Mouse (Mus musculus) embryonic facial prominence, embryonic 12.5 days (tissue): Measurements from ENCODE around the gene Fat3. TPM values are rescaled to one million over a fixed set of nuclear protein-coding genes. Genes with fewer than 3 reads are reported as not detected.

Experiments used
- ATAC-seq: fragments of 200-750 bp; cut with Nextera tagmentation; 2 replicates; pipeline ENCODE4 v1.8.0; 2017; ENCODE audit not compliant: insufficient number of reproducible peaks, insufficient read depth, low FRiP score, low TSS enrichment
- H3K27ac ChIP-seq: fragments of 300-500 bp; sonication (generic); 2 replicates; pipeline ENCODE4 v1.5.1; 2016; ENCODE audit warnings: mild to moderate bottlenecking
- H3K27me3 ChIP-seq: fragments of 300-500 bp; sonication (generic); 2 replicates; pipeline ENCODE4 v1.6.1; 2016; ENCODE audit warnings: mild to moderate bottlenecking, moderate library complexity
- H3K36me3 ChIP-seq: fragments of 300-500 bp; sonication (generic); 2 replicates; pipeline ENCODE4 v1.6.1; 2016; ENCODE audit warnings: mild to moderate bottlenecking
- H3K4me1 ChIP-seq: fragments of 300-500 bp; sonication (generic); 2 replicates; pipeline ENCODE4 v1.6.1; 2016
- H3K4me2 ChIP-seq: fragments of 300-500 bp; sonication (generic); replicated peaks from 2 replicates; pipeline ENCODE4 v1.6.1; 2016; ENCODE audit warnings: mild to moderate bottlenecking, moderate library complexity
- H3K4me3 ChIP-seq: fragments of 300-500 bp; sonication (generic); 2 replicates; pipeline ENCODE4 v1.5.1; 2016; ENCODE audit warnings: mild to moderate bottlenecking
- H3K9ac ChIP-seq: fragments of 300-500 bp; sonication (generic); 2 replicates; pipeline ENCODE4 v1.6.1; 2016; ENCODE audit warnings: mild to moderate bottlenecking, moderate library complexity
- H3K9me3 ChIP-seq: fragments of 300-500 bp; sonication (generic); 2 replicates; pipeline ENCODE4 v1.6.1; 2016; ENCODE audit warnings: mild to moderate bottlenecking, moderate library complexity
- WGBS: fragments of 180-500 bp; shearing (Covaris S2); methylation state at CpG from one replicate; pipeline ENCODE4 v1.1.7; 2016; 5-methylcytosine and 5-hydroxymethylcytosine counted together
- polyA plus RNA-seq: library from polyadenylated mRNA; unstranded; fragments of >200 nt; fragmentation: Nextera tagmentation; extraction: Ambion mirVana; gene quantifications from 2 replicates; pipeline ENCODE4 v1.2.1, GENCODE M21; 2016

The Fat3 gene
- polyA plus RNA-seq, 1 experiment from 2014 or later, result 3.2 TPM

DNA sequence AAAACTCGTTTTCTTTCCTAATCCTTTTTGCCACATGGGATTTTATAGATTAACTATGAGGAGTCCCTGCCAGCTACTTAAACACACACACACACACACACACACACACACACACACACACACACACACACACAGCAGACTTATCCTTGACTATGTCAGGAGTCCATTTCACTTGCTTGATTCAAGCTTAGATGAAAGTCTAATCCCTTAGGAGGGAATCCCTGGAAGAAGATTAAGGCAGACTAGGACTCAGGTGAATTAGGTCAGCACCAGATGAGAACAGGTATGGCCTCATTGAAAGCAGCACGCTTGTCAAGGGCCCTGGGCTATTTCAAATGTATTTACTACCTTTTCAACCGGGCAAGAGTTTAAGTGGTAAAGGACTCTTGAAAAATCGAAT lies 553.0 kb downstream of the Fat3 start:
- no peaks in the 10 kb centered on the region for H3K27me3 ChIP-seq
- H3K4me2 ChIP-seq, result no peak overlapping the region
- no peak overlapping the region for H3K9ac ChIP-seq
- no peaks in the 10 kb centered on the region for H3K9me3 ChIP-seq
- ATAC-seq, result no peak
- WGBS, result 79% methylated on average over 4 of the region's 4 CpGs
- no peaks in the 10 kb centered on the region; the same call in 1 of the 2 replicates for H3K4me1 ChIP-seq
- no peak overlapping the region for H3K27ac ChIP-seq
- no peak overlapping the region for H3K4me3 ChIP-seq
- H3K36me3 ChIP-seq, result no peaks in the 10 kb centered on the region

DNA sequence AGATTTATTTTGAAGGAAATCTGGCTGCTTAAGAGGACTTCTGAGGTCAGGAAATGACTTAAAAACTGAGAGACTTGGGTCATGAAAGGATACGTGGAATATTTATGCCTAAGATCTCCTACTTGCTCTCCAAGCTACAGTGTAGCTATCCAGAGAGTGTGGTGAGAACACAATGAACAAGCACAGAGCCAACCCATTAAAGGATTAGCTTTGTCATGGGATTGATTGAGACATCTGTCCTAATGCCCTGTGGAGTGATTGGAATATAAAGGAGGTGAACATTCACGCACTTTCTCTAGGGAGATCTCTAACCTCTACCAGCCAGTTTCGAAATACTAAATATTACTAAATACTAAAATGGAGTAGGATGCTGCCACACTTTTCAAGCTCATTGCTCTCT lies 556.9 kb downstream of the Fat3 start:
- Histone ChIP-seq H3K9ac (no peak overlapping the region), H3K27ac (no peak overlapping the region), H3K27me3 (no peaks in the 10 kb centered on the region), H3K4me2 (no peak overlapping the region), H3K9me3 (no peaks in the 10 kb centered on the region), H3K4me3 (no peak overlapping the region), H3K36me3 (no peaks in the 10 kb centered on the region), H3K4me1 (no peaks in the 10 kb centered on the region; the same call in 1 of the 2 replicates)
- 51% methylated on average over 3 of the region's 3 CpGs for WGBS
- no peak for ATAC-seq

DNA sequence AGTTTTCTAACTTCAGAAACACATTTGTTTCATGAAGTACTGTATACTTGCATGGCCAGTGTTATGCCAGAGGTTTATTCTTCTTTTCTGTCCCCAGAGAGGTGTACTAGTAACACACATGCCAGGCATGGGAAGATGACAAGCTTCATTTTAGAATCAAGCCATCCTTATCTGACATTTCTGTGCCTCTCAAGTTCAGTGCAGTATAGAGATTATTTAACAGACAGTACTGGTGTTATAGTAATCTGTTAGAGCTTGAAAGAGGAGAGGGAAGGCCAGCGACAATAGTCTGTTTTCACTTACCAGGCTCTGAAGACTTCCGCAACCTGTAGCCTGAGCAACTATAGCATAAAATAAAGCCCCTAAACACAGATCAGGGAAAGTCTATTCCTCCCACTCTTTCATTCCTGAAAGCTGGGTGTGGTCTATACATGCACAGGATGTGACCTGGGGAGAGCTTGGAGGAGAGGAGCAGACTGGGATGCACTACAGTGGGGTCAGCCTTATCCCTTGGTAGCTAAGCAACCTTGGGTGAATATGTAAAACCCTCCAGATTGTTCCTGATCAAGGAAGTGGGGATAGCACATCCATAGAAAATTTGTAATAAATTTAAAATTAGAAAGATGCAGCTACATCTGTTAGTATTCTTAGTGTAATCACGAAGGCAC lies 557.5 kb downstream of the Fat3 start:
- no peak overlapping the region for H3K9ac ChIP-seq
- no peak for ATAC-seq
- H3K27me3 ChIP-seq, result no peaks in the 10 kb centered on the region
- no peaks in the 10 kb centered on the region; the same call in 1 of the 2 replicates for H3K4me1 ChIP-seq
- no peak overlapping the region for H3K4me2 ChIP-seq
- no peaks in the 10 kb centered on the region for H3K9me3 ChIP-seq
- H3K4me3 ChIP-seq, result no peak overlapping the region
- 77% methylated on average over 3 of the region's 3 CpGs for WGBS
- H3K36me3 ChIP-seq, result no peaks in the 10 kb centered on the region
- no peak overlapping the region for H3K27ac ChIP-seq

DNA sequence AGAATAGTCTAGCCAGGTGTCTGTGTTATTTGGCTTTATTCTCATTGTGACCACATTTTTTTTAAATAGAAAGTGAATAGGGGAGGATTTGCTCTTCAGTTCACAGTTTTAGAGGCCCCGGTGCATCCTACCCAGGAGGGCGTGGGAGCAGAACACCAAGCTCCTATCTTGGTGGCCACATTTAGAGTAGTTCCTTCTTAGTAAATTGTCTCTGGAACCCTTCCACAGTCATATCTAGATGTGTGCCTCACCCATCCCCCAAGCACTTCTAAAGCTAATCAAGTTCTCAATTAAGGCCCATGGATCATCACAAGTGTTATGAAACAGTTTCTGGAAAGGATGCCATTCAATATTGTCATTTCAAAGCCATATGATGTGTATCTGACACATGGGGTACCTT lies 559.3 kb downstream of the Fat3 start:
- no peak overlapping the region for H3K27ac ChIP-seq
- no peaks in the 10 kb centered on the region for H3K27me3 ChIP-seq

DNA sequence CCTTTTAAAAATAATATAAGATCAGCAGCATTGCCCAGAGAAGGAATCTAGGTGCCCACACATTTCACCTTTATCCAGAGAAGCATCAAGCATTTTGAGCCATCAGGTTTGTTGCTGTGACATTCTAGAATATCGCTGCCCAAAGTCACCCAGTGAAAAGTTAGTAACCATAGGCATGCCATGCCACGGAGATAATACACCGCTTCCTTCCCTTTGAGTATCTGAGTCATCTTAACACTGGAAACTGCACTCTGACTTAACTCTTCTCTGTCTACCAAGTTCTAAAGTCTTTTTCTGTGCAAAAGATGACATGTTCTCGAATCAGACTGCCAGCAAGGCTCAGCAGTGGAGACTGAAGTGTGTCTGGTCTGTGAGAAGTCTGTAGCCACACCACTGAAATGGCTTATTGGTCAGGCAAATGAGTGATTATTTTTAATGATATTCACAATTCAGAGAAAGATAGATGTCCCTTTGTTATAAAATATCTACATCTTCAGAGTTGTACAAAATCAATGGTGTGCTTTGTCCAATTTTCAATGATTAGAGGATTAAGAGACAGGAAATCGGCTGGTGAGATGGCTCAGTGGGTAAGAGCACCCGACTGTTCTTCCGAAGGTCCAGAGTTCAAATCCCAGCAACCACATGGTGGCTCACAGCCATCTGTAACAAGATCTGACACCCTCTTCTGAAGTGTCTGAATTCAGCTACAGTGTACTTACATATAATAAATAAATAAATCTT lies 560.0 kb downstream of the Fat3 start:
- ATAC-seq, result no peak
- H3K4me2 ChIP-seq, result no peak overlapping the region
- H3K4me3 ChIP-seq, result no peak overlapping the region
- WGBS, result 84% methylated on average over 7 of the region's 7 CpGs
- H3K9me3 ChIP-seq, result no peaks in the 10 kb centered on the region
- H3K4me1 ChIP-seq, result no peaks in the 10 kb centered on the region; the same call in 1 of the 2 replicates
- H3K9ac ChIP-seq, result no peak overlapping the region
- no peaks in the 10 kb centered on the region for H3K36me3 ChIP-seq
- H3K27me3 ChIP-seq, result no peaks in the 10 kb centered on the region
- H3K27ac ChIP-seq, result no peak overlapping the region

More for the DNA sequence above, 559.3 kb downstream of the Fat3 start:
- WGBS, result 82% methylated on average over 2 of the region's 2 CpGs
- no peak for ATAC-seq
- no peaks in the 10 kb centered on the region for H3K36me3 ChIP-seq
- H3K4me3 ChIP-seq, result no peak overlapping the region
- no peak overlapping the region for H3K9ac ChIP-seq
- H3K4me1 ChIP-seq, result no peaks in the 10 kb centered on the region; the same call in 1 of the 2 replicates
- no peaks in the 10 kb centered on the region for H3K9me3 ChIP-seq
- no peak overlapping the region for H3K4me2 ChIP-seq

DNA sequence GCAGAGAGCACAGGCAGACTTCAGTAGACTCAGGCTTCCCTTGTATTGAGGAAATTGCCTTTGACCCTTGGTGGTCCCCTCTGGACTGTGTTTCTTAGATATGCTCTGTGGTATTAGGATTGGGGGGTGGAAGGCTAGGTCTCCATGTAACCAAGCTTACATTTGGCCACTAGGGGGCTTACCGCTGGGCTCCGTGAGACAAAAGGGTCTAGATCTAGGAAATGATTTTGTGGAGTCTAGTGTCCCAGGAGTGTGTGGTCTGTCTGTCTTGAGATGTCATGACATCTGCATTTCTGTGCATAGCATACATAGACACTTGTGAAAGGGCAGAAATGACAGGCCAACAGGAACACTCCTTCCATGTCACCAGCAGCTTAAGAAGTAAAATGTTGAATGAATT lies 561.5 kb downstream of the Fat3 start:
- no peaks in the 10 kb centered on the region for H3K9me3 ChIP-seq
- WGBS, result 45% methylated on average over 2 of the region's 2 CpGs
- no peaks in the 10 kb centered on the region for H3K27me3 ChIP-seq
- H3K4me1 ChIP-seq, result no peaks in the 10 kb centered on the region; the same call in 1 of the 2 replicates
- H3K36me3 ChIP-seq, result no peaks in the 10 kb centered on the region
- H3K4me3 ChIP-seq, result no peak overlapping the region
- ATAC-seq, result no peak
- no peak overlapping the region for H3K4me2 ChIP-seq
- no peak overlapping the region for H3K27ac ChIP-seq
- H3K9ac ChIP-seq, result no peak overlapping the region

DNA sequence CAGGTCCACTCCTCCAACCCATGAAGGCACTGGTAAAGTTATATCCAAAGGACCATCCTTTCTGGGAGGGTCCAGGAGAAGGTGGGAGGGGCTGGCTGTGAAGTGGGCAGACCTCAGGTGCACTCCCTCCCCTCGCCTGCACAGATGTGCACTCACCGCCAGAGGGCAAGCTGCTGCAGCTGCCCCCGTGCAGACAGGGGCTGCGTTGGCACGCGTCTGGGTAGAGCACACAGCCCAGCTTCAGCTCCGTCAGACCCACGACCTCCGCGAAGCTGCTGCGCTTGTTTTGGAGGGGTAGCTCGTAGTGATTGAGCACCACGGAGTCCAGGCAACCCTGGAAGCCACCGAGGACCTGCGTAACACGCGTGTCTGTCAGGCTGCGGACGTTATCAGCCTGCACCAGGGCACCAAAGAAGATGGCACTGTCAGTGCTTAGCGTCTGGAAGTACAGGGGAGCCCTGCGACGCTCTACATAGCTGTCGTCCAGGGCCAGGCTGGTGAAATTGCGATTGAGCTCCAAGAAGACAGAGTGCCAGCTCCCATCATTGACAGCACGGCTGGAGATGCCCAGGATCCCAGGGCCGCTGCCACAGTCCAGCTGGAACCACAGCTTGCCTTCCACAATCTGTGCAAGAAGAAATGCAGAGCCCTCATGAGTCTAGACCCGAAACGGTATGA lies 563.1 kb downstream of the Fat3 start:
- H3K36me3 ChIP-seq, result no peaks in the 10 kb centered on the region
- H3K27ac ChIP-seq, result no peak overlapping the region
- no peak overlapping the region for H3K4me2 ChIP-seq
- H3K9me3 ChIP-seq, result no peaks in the 10 kb centered on the region
- no peaks in the 10 kb centered on the region for H3K27me3 ChIP-seq
- no peaks in the 10 kb centered on the region for H3K4me1 ChIP-seq
- H3K9ac ChIP-seq, result no peak overlapping the region
- ATAC-seq, result no peak
- 72% methylated on average over 28 of the region's 28 CpGs for WGBS
- no peak overlapping the region for H3K4me3 ChIP-seq

DNA sequence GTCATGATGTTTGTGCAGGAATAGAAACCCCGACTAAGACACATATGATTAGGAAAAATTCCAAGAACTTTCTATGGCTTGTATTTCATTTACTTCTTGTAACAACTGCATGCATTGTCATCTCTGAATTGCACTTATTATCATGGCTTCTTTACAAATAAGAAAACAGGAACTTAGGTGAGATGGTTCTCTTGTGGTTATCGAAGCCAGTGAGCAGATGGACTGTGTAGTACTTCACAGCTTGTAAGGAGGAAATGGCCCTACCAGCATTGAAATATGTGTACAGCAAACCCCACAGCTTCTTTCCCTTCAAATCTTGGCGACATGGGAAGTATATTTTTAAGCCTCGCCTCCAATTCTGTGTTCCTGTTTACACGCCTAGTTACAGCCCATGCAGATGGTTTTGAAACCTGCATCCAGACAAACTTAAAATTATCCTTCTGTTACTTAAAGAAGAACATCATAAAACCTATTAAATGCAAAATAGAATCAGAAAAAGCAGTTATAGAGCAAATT lies 570.1 kb downstream of the Fat3 start:
- ATAC-seq, result no peak

DNA sequence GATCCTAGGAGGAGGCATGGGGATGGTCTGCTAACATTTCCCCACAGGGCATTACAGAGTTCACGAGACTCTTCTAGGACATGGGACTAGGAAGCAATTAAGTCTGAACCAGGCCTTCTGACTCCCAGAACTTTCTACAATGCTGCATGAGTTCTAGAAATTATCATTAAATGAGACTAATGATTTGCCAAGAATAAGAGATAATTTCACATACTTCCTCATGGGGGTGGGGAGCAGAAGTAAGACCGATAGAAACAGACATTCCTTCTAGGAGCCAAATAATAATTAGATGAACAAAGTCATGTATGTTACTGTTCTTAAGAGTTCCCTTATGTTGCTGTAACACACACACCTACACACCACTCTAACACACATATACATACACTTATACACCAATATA lies 572.8 kb downstream of the Fat3 start:
- Histone ChIP-seq H3K9ac (no peak overlapping the region), H3K27ac (no peak overlapping the region), H3K4me1 (no peaks in the 10 kb centered on the region), H3K27me3 (no peaks in the 10 kb centered on the region), H3K36me3 (no peaks in the 10 kb centered on the region), H3K4me3 (no peak overlapping the region), H3K9me3 (no peaks in the 10 kb centered on the region), H3K4me2 (no peak overlapping the region)
- no peak for ATAC-seq
- 78% methylated on average over 2 of the region's 2 CpGs for WGBS

More for the DNA sequence above, 570.1 kb downstream of the Fat3 start:
- no peaks in the 10 kb centered on the region for H3K9me3 ChIP-seq
- no peak overlapping the region for H3K4me2 ChIP-seq
- no peak overlapping the region for H3K27ac ChIP-seq
- no peak overlapping the region for H3K9ac ChIP-seq
- 85% methylated on average over 5 of the region's 5 CpGs for WGBS
- H3K27me3 ChIP-seq, result no peaks in the 10 kb centered on the region
- no peaks in the 10 kb centered on the region for H3K4me1 ChIP-seq
- H3K36me3 ChIP-seq, result no peaks in the 10 kb centered on the region
- no peak overlapping the region for H3K4me3 ChIP-seq

DNA sequence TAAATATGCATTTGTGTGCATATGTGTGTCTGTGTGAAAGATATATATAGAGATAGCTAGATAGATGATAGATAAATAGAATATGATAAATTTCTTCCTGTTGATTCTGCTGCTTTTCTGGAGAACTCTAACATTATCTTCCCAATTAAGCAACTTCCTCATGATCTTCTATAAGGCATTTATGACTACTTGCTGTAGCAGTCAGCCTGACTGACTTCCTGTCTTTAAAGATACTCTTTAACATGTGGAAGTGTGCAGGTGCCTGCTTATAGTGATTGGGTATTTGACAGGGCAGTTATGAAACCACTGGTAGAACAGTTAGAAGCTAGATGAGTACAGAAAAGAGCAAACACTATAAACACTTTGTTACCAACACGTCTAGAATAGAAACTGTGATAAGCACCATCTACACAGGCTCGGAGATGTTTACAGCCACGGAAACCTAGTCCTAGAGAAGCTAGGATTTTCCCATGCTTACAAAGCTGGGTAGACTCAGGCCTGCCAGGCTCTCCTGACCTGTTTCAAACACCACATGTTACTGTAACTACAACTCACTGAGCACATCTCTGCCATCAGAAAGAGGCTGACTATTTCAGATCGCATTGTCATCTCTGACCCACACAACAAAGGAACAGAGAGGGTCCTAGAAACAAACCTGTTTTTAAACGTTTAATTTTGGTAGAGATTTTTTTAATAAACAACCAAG lies 573.6 kb downstream of the Fat3 start:
- Histone ChIP-seq H3K4me1 (no peaks in the 10 kb centered on the region), H3K9me3 (no peaks in the 10 kb centered on the region), H3K4me3 (no peak overlapping the region), H3K9ac (no peak overlapping the region), H3K27me3 (no peaks in the 10 kb centered on the region), H3K4me2 (no peak overlapping the region), H3K36me3 (no peaks in the 10 kb centered on the region), H3K27ac (no peak overlapping the region)
- no peak for ATAC-seq
- WGBS, result 84% methylated on average over 5 of the region's 5 CpGs

DNA sequence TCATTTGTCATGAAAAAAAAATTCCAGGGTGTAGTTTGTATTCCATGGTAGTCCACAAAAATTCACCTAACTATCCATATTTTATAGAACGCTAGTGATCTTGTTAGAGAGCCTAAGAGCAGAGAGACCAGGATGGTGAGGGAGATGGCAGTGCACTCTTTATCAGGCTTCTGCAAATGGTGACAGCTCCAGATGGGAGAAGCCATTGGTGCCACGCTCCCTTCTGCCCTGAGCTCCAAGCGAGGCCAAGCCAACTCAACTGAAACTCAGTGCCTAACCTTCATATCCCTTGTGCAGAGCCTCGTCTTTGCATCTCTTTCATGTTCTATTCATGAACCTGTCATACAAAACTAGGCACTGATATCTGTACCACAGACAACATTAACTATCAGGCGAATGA lies 575.8 kb downstream of the Fat3 start:
- no peaks in the 10 kb centered on the region for H3K4me1 ChIP-seq
- H3K4me3 ChIP-seq, result no peak overlapping the region
- H3K36me3 ChIP-seq, result no peaks in the 10 kb centered on the region
- 0 out of 2 replicates have a peak, but pooled peaks cover 4% of the 10 kb centered on the region for H3K27me3 ChIP-seq
- 90% methylated on average over 5 of the region's 5 CpGs for WGBS
- no peak overlapping the region for H3K27ac ChIP-seq
- no peak overlapping the region for H3K4me2 ChIP-seq
- no peak for ATAC-seq
- H3K9ac ChIP-seq, result no peak overlapping the region
- no peaks in the 10 kb centered on the region for H3K9me3 ChIP-seq
